Mouse (Mus musculus): Measurements from ENCODE around the gene Osbpl11. TPM values are rescaled to one million over a fixed set of nuclear protein-coding genes. Genes with fewer than 3 reads are reported as not detected.
"Not testable (repeated sequence)": the region's sequence is repeated elsewhere in the genome, so short reads cannot be mapped to it uniquely, and the experiment has no call there.

Gene Osbpl11
- total RNA-seq (2021): 10 to 100 TPM; 23.1 to 25.0 TPM
- long read RNA-seq, full-length matches to known transcripts: 18 of 28 reads
- long read RNA-seq, partial matches to known transcripts: 5 of 28 reads
- long read RNA-seq, other reads (novel, unspliced or antisense): 5 of 28 reads

- peak; percentile 97 for DNase-seq (ENCODE audit: low spot score in 2 of 2)
Observed at GRCm38 (mm10) chr16:33184901-33185260, at the start of gene Osbpl11. Gene Osbpl11 (plus strand): TSS chr16:33185071.

GRCm38 (mm10) chr16:33135167-33135566, 49.7 kb upstream of the Osbpl11 start:
- no peak for DNase-seq (ENCODE audit: low spot score in 2 of 2)

GRCm38 (mm10) chr16:33139061-33139460, 45.8 kb upstream of the Osbpl11 start:
- DNase-seq (ENCODE audit: low spot score in 2 of 2): not testable (repeated sequence)

- no peak for DNase-seq (ENCODE audit: low spot score in 2 of 2)
Observed at GRCm38 (mm10) chr16:33141758-33142280, 43.1 kb upstream of the Osbpl11 start.

- no peak for DNase-seq (ENCODE audit: low spot score in 2 of 2)
Observed at GRCm38 (mm10) chr16:33143452-33143851, 41.4 kb upstream of the Osbpl11 start.

- no peak for DNase-seq (ENCODE audit: low spot score in 2 of 2)
Observed at GRCm38 (mm10) chr16:33146185-33146584, 38.7 kb upstream of the Osbpl11 start.

GRCm38 (mm10) chr16:33148135-33148534, 36.7 kb upstream of the Osbpl11 start:
- no peak for DNase-seq (ENCODE audit: low spot score in 2 of 2)

GRCm38 (mm10) chr16:33150875-33151274, 34.0 kb upstream of the Osbpl11 start:
- DNase-seq (ENCODE audit: low spot score in 2 of 2): not testable (repeated sequence)

GRCm38 (mm10) chr16:33151558-33151957, 33.3 kb upstream of the Osbpl11 start:
- DNase-seq (ENCODE audit: low spot score in 2 of 2): peak; percentile 22 to 49

GRCm38 (mm10) chr16:33154992-33155391, 29.9 kb upstream of the Osbpl11 start:
- DNase-seq (ENCODE audit: low spot score in 2 of 2): peak in 1 of 2 experiments; percentile 18

GRCm38 (mm10) chr16:33158006-33158405, 26.9 kb upstream of the Osbpl11 start:
- no peak for DNase-seq (ENCODE audit: low spot score in 2 of 2)

GRCm38 (mm10) chr16:33158590-33159071, 26.2 kb upstream of the Osbpl11 start:
- no peak for DNase-seq (ENCODE audit: low spot score in 2 of 2)

GRCm38 (mm10) chr16:33159363-33159762, 25.5 kb upstream of the Osbpl11 start:
- no peak for DNase-seq (ENCODE audit: low spot score in 2 of 2)

GRCm38 (mm10) chr16:33163330-33164090, 21.4 kb upstream of the Osbpl11 start:
- DNase-seq (ENCODE audit: low spot score in 2 of 2): no peak

- peak in 1 of 2 experiments; percentile 29 for DNase-seq (ENCODE audit: low spot score in 2 of 2)
Observed at GRCm38 (mm10) chr16:33166284-33166683, 18.6 kb upstream of the Osbpl11 start.

- DNase-seq (ENCODE audit: low spot score in 2 of 2): no peak
Observed at GRCm38 (mm10) chr16:33167537-33167936, 17.3 kb upstream of the Osbpl11 start.

- no peak for DNase-seq (ENCODE audit: low spot score in 2 of 2)
Observed at GRCm38 (mm10) chr16:33169471-33170034, 15.3 kb upstream of the Osbpl11 start.

- DNase-seq (ENCODE audit: low spot score in 2 of 2): no peak
Observed at GRCm38 (mm10) chr16:33170716-33171587, 13.9 kb upstream of the Osbpl11 start.

GRCm38 (mm10) chr16:33171800-33172199, 13.1 kb upstream of the Osbpl11 start:
- DNase-seq (ENCODE audit: low spot score in 2 of 2): no peak

GRCm38 (mm10) chr16:33173151-33173550, 11.7 kb upstream of the Osbpl11 start:
- no peak for DNase-seq (ENCODE audit: low spot score in 2 of 2)

GRCm38 (mm10) chr16:33174695-33175094, 10.2 kb upstream of the Osbpl11 start:
- DNase-seq (ENCODE audit: low spot score in 2 of 2): no peak
